Mouse (Mus musculus): ENCODE results near the gene Gm7030. TPM values are rescaled to one million over a fixed set of nuclear protein-coding genes. Genes with fewer than 3 reads are reported as not detected.
"Not testable (repeated sequence)": the region's sequence is repeated elsewhere in the genome, so short reads cannot be mapped to it uniquely, and the experiment has no call there.

Gene Gm7030
- polyA plus RNA-seq (2011; ENCODE audit: insufficient read length, low read depth, missing spikeins) = not detected in 2 replicates

DNA sequence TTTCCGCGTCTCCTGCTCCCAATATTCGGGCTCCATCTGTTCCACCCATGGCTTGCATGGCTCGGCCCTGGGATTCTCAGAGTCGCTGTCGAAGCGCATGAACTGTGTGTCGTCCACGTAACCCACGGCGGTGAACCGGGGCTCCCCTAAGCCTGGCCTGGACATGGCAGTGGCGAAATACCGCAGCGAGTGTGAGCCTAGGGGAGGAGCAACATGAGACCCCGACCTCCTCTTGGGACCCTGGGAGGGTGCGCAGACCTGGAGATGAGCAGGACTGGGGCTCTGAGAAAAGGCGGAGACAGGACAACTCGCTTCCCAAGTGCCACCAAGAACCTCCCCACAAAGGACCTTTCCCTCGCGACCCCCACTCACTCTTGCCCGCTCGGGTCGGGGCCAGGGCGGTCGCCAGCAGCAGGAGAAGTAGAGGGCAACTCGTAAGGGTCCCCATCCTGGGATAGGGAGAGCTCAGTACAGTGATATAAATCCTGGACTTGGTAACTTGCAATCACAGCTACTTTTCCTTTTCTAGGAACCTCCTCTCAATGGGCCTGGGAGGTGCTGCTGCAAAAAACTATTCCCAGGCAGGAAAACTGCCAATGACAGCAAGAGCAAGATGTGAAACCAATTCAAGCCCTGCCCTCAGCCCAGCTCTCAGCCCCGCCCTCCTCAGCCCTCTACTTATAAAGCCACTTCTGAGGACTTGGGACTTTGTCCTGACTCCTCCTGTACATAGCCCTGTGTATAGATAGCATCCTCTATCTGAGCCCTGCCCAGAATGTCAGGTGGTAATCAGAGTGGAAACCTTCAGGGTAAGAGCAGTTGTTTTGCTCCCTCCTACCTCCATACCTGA lies at the start of gene Gm7030:
Gene Gm7030 (minus strand): TSS at position 458 of the 850 bp plus-strand sequence.
- H3K4me3 ChIP-seq (ENCODE audit: insufficient read depth, low read length); H3K27ac ChIP-seq (ENCODE audit: insufficient read depth, low read length); H3K4me1 ChIP-seq (ENCODE audit: control insufficient read depth, insufficient read depth, low read length): not testable (repeated sequence)

DNA sequence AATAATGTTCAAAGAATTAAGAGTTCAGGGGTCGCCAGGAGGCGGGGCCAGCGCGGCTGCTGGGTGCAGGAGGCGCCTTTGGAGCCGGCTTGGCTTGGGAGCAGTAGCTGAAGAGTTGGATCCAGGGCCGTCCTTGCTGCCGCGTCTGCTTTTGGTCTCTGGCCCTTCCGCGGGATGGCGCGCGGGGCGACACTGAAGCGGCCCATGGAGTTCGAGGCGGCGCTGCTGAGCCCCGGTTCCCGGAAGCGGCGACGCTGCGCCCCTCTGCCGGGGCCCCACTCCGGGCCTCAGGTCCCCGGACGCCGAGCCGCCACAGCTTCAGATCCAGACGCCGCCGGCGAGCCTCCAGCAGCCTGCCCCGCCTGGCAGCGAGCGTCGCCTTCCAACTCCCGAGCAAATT lies 49.7 kb upstream of the Gm7030 start:
- not testable (repeated sequence) for H3K27ac ChIP-seq (ENCODE audit: insufficient read depth, low read length); H3K4me3 ChIP-seq (ENCODE audit: insufficient read depth, low read length); H3K4me1 ChIP-seq (ENCODE audit: control insufficient read depth, insufficient read depth, low read length)

DNA sequence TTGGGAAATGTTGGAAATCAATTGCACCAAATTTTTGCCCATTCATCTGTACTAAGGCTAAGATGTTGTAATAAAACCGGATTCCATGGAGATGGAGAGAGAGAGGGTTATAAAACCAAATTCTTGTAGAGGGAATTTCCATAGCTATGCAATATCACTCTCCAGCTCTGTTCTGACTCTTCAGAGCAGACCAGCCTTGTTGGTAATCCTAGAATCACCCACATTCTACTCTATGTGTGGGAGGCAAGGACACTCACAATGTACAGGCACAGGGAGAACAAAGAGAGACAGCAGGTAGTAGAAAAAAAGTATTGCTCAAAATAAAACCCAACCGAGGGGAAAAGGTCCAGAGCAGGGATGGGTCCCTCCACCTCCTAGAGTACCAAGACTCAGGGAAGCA lies 46.9 kb upstream of the Gm7030 start:
- not testable (repeated sequence) for H3K4me1 ChIP-seq (ENCODE audit: control insufficient read depth, insufficient read depth, low read length); H3K4me3 ChIP-seq (ENCODE audit: insufficient read depth, low read length); H3K27ac ChIP-seq (ENCODE audit: insufficient read depth, low read length)

DNA sequence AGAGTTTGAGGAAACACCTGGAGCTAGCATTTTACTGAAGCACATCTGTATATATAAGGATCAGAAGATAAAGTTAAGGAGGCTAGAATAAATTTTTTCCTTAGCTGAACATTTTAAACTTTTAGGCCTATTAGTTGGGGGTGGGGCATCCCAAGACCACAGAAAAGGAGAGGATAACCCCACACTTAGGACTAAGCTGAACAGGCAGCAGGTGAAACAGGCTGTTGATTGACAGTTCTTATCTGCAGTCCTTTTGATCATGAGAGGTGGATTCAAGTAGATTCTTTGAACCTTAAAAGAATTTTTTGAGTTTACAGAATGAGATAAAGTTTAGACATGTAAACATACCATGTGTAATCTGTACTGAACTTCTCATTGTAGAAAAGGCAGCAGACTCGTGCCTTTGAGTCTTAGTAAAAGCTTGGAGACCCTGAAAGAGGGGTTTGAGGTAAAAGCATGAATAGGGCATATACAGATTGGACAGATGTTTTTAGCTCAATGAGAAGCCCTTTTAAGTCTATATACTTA lies 41.1 kb upstream of the Gm7030 start:
- TF ChIP-seq POLR2A (IDR thresholded peaks at IDR 0.05; ENCODE audit: low read depth, low read length) = no peak
- no peak for TF ChIP-seq CTCF (IDR thresholded peaks at IDR 0.05; ENCODE audit: borderline replicate concordance, insufficient read depth, low read length)
- Histone ChIP-seq H3K4me3 (ENCODE audit: insufficient read depth, low read length) (no peak overlapping the region), H3K4me1 (ENCODE audit: control insufficient read depth, insufficient read depth, low read length) (no peaks in the 10 kb centered on the region), H3K27ac (ENCODE audit: insufficient read depth, low read length) (no peak overlapping the region)

DNA sequence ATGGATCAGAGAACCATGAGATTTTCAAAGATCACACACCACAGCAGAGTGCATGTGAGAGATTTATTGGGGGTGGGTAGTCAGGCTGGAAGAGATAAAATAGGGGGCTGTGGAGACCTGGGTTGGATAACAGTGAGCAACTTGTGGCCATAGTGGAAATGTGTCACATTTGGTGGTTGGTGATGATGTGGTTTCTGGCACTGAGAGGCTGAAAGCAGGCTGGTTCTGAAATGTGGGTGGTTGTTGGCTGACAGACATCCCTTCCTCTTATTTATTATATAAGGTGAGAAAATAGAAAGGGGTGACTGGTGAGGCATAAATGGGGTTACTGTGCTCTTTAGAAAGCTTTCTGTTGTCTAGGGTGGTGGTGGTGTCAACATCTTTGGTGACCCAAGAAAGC lies 40.5 kb upstream of the Gm7030 start:
- H3K4me3 ChIP-seq (ENCODE audit: insufficient read depth, low read length) = no peak overlapping the region
- no peaks in the 10 kb centered on the region for H3K4me1 ChIP-seq (ENCODE audit: control insufficient read depth, insufficient read depth, low read length)
- TF ChIP-seq POLR2A (IDR thresholded peaks at IDR 0.05; ENCODE audit: low read depth, low read length) (no peak), CTCF (IDR thresholded peaks at IDR 0.05; ENCODE audit: borderline replicate concordance, insufficient read depth, low read length) (no peak)
- no peak overlapping the region for H3K27ac ChIP-seq (ENCODE audit: insufficient read depth, low read length)

DNA sequence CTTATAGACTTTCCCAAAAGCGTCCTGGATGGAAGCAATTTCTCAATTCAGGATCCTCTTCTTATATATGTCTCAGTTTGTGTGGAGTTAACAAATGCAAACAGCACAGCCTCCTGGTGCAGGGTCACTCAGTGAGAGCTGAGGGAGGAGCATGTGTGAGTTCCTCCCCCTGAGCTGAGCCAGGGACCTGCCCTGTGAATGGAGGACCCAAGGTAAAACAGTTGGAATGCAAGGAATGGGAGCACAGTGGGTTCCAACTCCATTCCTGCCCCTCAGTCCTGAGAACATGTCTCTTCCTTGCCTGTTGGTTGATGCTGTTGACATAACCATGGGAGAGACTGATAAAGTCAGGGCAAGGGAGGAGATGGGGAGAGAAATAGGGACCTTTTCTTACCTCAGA lies 39.9 kb upstream of the Gm7030 start:
- not testable (repeated sequence) for H3K27ac ChIP-seq (ENCODE audit: insufficient read depth, low read length); H3K4me1 ChIP-seq (ENCODE audit: control insufficient read depth, insufficient read depth, low read length); H3K4me3 ChIP-seq (ENCODE audit: insufficient read depth, low read length)

DNA sequence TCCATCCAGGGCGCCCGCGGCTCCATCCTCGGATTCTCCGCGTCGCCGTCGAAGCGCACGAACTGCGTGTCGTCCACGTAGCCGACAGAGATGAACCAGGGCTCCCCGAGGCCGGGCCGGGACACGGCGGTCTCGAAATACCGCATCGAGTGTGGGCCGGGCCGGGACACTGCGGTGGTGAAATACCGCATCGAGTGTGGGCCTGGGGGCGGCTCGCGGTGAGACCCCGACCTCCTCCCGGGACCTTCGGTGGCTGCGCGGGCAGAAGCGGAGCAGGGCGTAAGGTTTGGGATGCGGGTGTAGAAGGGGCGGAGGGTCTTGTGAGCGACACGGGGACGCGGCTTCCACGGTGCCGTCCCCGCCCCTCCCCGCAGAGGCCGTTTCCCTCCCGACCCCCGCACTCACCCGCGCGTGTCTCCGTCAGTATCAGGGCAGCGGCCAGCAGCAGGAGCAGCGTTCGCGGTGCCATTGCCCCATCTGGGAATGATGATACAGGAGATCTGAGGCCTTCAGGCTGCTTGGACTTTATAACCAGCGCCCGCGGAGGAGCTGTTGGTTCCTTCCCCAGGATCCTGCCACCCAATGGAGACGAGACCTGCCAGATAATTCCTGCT lies 38.9 kb upstream of the Gm7030 start, which contains the start of gene Gm8909:
Gene Gm8909 (minus strand): TSS at position 499 of the 614 bp plus-strand sequence.
- Histone ChIP-seq H3K4me3 (ENCODE audit: insufficient read depth, low read length) (peak within 1 kb of the TSS; percentile 32), H3K27ac (ENCODE audit: insufficient read depth, low read length) (no peak within 1 kb of the TSS), H3K4me1 (ENCODE audit: control insufficient read depth, insufficient read depth, low read length) (no peaks in the 10 kb centered on the region)
- TF ChIP-seq CTCF (IDR thresholded peaks at IDR 0.05; ENCODE audit: borderline replicate concordance, insufficient read depth, low read length) (no peak), POLR2A (IDR thresholded peaks at IDR 0.05; ENCODE audit: low read depth, low read length) (no peak)

DNA sequence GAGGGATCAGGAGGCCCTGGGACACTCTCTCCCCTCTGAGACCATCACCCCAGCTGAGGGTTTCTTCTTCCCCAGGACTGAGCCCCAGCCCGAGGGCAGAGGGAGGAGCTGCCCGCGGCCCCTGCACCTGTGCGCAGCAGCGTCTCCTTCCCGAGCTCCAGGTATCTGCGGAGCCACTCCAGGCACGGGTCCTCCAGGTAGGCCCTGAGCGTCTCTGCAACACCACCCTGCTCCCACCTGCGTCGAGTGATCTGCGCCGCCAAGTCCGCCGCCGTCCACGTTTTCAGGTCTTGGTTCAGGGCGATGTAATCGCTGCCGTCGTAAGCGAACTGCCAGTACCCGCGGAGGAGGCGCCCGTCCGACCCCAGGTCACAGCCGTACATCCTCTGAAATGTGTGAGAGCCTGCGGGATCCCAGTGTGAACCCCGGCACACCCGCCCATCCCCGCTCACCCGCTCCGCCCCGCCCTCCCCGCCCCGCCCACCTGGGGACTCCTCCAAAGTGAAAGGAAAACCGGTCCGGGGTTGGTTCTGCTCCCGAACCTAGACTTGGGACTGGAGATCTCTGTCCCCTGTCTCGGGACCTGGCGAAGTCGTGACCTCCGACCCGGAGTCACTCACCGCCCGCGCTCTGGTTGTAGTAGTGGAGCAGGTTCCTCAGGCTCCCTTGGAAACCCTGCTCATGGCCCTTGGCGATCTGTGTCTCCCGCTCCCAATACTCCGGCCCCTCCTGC lies 38.2 kb upstream of the Gm7030 start:
- TF ChIP-seq POLR2A (IDR thresholded peaks at IDR 0.05; ENCODE audit: low read depth, low read length) (no peak), CTCF (IDR thresholded peaks at IDR 0.05; ENCODE audit: borderline replicate concordance, insufficient read depth, low read length) (no peak)
- Histone ChIP-seq H3K4me3 (ENCODE audit: insufficient read depth, low read length) (peak overlapping the region; percentile 32), H3K27ac (ENCODE audit: insufficient read depth, low read length) (no peak overlapping the region)

DNA sequence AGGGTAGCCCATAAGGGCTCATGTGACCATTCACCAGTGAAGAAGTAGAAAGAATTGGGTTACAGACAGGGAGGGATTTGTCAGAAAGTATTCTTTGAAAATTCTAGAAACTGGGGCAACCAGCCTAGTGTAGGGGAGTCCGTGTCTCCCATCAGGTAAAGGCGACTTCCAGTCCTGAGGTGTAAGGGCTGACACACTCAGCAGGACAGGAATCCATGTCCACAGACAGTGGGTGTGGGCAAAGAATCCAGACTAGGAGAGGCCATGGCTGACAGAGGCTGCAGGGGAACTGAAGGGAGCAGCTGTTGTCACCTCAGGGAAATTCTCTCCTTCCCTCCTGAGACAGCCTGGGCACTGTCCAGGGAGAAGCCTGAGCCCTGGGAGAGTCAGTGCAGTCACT lies 37.7 kb upstream of the Gm7030 start:
- not testable (repeated sequence) for H3K4me3 ChIP-seq (ENCODE audit: insufficient read depth, low read length); H3K4me1 ChIP-seq (ENCODE audit: control insufficient read depth, insufficient read depth, low read length); H3K27ac ChIP-seq (ENCODE audit: insufficient read depth, low read length)

More for the DNA sequence above, 38.2 kb upstream of the Gm7030 start:
- no peaks in the 10 kb centered on the region for H3K4me1 ChIP-seq (ENCODE audit: control insufficient read depth, insufficient read depth, low read length)
